Mouse (Mus musculus): ENCODE data around the gene Fbxl15. TPM values are rescaled to one million over a fixed set of nuclear protein-coding genes. Genes with fewer than 3 reads are reported as not detected.

Gene Fbxl15
- polyA plus RNA-seq, 1 experiment: not detected

- Histone ChIP-seq H3K27ac (ENCODE audit: insufficient read depth, low read depth, low read length) (peak overlapping the region; percentile 90), H3K4me1 (ENCODE audit: control insufficient read depth, insufficient read depth, low read length) (peaks cover 86% of the 10 kb centered on the region), H3K4me3 (ENCODE audit: insufficient read depth, low read depth, low read length) (no peak overlapping the region)
- no peak for TF ChIP-seq CTCF (IDR thresholded peaks at IDR 0.05; ENCODE audit: insufficient read depth, low read depth, low read length)
- TF ChIP-seq POLR2A (IDR thresholded peaks at IDR 0.05; ENCODE audit: insufficient read depth, low read depth, low read length): no peak
- WGBS: 77% methylated on average over 8 of the region's 8 CpGs
These were observed 7.8 kb upstream of the Fbxl15 start for GRCm38 (mm10) chr19:46320076-46320785.

GRCm38 (mm10) chr19:46321101-46321943, 6.7 kb upstream of the Fbxl15 start:
- 17% methylated on average over 6 of the region's 6 CpGs for WGBS
- H3K27ac ChIP-seq (ENCODE audit: insufficient read depth, low read depth, low read length): peak overlapping the region; percentile 90
- H3K4me1 ChIP-seq (ENCODE audit: control insufficient read depth, insufficient read depth, low read length): peaks cover 78% of the 10 kb centered on the region
- TF ChIP-seq CTCF (IDR thresholded peaks at IDR 0.05; ENCODE audit: insufficient read depth, low read depth, low read length) (no peak), POLR2A (IDR thresholded peaks at IDR 0.05; ENCODE audit: insufficient read depth, low read depth, low read length) (0 out of 2 replicates have a peak, but pooled peaks have one; percentile 20)
- no peak overlapping the region; the same call in 1 of the 2 replicates for H3K4me3 ChIP-seq (ENCODE audit: insufficient read depth, low read depth, low read length)

GRCm38 (mm10) chr19:46322144-46322995, 5.6 kb upstream of the Fbxl15 start:
- peaks cover 68% of the 10 kb centered on the region for H3K4me1 ChIP-seq (ENCODE audit: control insufficient read depth, insufficient read depth, low read length)
- 26% methylated on average over 11 of the region's 11 CpGs for WGBS
- peak overlapping the region; percentile 6; the same call in 1 of the 2 replicates for H3K4me3 ChIP-seq (ENCODE audit: insufficient read depth, low read depth, low read length)
- H3K27ac ChIP-seq (ENCODE audit: insufficient read depth, low read depth, low read length): peak overlapping the region; percentile 90
- TF ChIP-seq CTCF (IDR thresholded peaks at IDR 0.05; ENCODE audit: insufficient read depth, low read depth, low read length): no peak
- TF ChIP-seq POLR2A (IDR thresholded peaks at IDR 0.05; ENCODE audit: insufficient read depth, low read depth, low read length): no peak

GRCm38 (mm10) chr19:46322996-46323572, 4.9 kb upstream of the Fbxl15 start:
- no peak for TF ChIP-seq CTCF (IDR thresholded peaks at IDR 0.05; ENCODE audit: insufficient read depth, low read depth, low read length)
- peaks cover 68% of the 10 kb centered on the region for H3K4me1 ChIP-seq (ENCODE audit: control insufficient read depth, insufficient read depth, low read length)
- WGBS: 58% methylated on average over 13 of the region's 13 CpGs
- peak overlapping the region; percentile 79 for H3K27ac ChIP-seq (ENCODE audit: insufficient read depth, low read depth, low read length)
- no peak overlapping the region for H3K4me3 ChIP-seq (ENCODE audit: insufficient read depth, low read depth, low read length)

DNA sequence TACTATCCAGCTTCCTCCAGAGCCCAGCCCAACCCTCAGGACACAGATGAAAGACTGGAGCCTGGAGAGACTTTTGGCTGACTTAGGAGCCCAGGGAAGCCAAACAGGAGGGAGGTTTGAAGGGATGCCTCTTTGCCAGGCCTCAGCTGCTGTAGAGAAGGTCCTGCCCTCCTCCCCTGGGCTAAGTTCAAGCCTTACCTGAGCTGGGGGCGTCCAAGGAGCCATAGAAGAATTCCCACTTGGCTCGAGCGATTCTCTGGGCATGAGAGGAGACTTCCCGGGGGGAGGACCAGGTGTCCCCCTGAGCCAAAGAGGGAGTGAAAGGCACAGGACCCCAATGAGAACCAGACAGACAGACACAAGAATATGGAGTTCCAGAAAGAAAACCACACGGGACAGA, 4.3 kb upstream of the Fbxl15 start:
- peaks cover 64% of the 10 kb centered on the region for H3K4me1 ChIP-seq (ENCODE audit: control insufficient read depth, insufficient read depth, low read length)
- WGBS: 64% methylated on average over 5 of the region's 5 CpGs
- H3K4me3 ChIP-seq (ENCODE audit: insufficient read depth, low read depth, low read length): no peak overlapping the region
- no peak for TF ChIP-seq CTCF (IDR thresholded peaks at IDR 0.05; ENCODE audit: insufficient read depth, low read depth, low read length)
- no peak for TF ChIP-seq POLR2A (IDR thresholded peaks at IDR 0.05; ENCODE audit: insufficient read depth, low read depth, low read length)
- peak overlapping the region; percentile 79 for H3K27ac ChIP-seq (ENCODE audit: insufficient read depth, low read depth, low read length)

DNA sequence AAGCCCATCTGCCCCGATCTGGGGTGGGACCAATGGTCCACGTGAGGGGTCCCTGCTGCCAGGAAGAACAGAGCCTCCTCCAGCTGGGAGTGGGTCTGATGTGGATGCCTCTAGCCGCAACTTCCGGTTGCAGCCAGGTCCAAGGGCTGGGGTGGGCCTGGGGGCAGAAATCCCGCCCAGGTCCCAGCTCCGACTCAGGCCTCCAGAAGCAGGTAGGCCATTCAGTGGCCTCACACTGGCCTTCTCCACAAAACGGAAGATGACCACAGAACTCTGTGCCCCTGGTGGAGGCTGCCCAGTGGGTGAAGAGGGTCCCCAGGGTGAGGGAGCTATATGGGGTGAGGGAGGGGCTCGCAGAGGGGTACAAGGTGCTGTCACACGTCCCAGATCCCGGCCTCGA, 3.6 kb upstream of the Fbxl15 start:
- peak overlapping the region; percentile 79; the same call in 1 of the 2 replicates for H3K27ac ChIP-seq (ENCODE audit: insufficient read depth, low read depth, low read length)
- H3K4me3 ChIP-seq (ENCODE audit: insufficient read depth, low read depth, low read length): peak overlapping the region; percentile 23
- WGBS: 73% methylated on average over 11 of the region's 11 CpGs
- H3K4me1 ChIP-seq (ENCODE audit: control insufficient read depth, insufficient read depth, low read length): peaks cover 62% of the 10 kb centered on the region
- TF ChIP-seq CTCF (IDR thresholded peaks at IDR 0.05; ENCODE audit: insufficient read depth, low read depth, low read length): no peak

DNA sequence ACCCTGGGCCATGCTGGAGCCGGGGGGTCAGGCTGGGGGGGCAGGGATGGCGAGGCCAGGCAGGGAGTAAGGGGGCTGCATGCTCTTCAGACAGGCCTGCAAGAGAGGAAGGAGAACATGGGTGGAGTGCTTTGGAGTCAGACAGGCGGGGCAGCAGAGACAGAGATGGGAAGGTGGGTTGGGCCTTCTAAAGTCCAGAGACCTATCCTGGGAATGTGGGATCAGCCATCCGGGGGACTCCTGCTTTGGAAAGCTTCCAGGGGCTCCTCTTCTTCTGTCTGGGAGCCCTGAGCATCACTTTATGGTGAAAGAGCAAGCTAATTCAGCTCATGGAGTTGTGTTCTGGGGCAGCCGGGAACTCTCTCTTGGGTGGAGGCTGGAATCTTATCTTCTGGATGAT, 3.1 kb upstream of the Fbxl15 start:
- H3K4me1 ChIP-seq (ENCODE audit: control insufficient read depth, insufficient read depth, low read length): peaks cover 60% of the 10 kb centered on the region
- no peak for TF ChIP-seq POLR2A (IDR thresholded peaks at IDR 0.05; ENCODE audit: insufficient read depth, low read depth, low read length)
- no peak for TF ChIP-seq CTCF (IDR thresholded peaks at IDR 0.05; ENCODE audit: insufficient read depth, low read depth, low read length)
- peak overlapping the region; percentile 23 for H3K4me3 ChIP-seq (ENCODE audit: insufficient read depth, low read depth, low read length)

DNA sequence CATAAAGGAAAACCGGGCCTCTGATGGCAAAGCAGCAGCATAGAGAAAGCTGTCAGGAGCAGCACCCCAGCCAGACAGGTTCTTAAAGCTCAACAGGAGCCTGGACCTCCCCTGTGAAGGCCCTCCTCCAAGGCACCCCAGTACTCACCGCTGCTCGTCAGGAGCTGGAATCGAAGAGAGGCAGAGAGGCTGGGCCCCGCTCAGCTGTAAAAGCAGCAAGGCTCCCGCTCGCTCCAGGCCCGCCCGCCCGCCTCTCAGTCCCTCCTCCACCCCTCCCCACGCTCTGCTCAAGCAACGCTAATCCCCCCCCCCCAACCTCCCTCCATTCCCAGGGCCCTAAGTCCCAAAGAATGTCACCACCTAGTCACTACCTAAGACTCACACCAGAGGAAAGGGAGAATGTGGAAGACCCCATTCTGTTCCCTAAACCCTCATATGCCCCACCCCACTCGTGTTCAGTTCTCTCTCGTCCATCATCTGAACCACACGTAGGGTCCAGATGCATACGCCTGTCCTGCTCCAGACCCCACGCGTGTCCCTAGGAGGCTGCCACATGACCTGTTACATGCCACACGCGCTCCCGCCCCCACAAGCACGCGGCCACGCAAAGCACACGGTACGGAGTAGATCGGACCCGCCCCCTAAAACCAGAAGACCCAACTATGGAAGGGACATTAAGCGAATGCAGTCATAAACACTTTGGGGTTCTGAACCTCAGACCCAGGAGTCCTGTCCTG, 1.8 kb upstream of the Fbxl15 start:
- Histone ChIP-seq H3K27ac (ENCODE audit: insufficient read depth, low read depth, low read length) (peak overlapping the region; percentile 94), H3K4me3 (ENCODE audit: insufficient read depth, low read depth, low read length) (peak overlapping the region; percentile 81), H3K4me1 (ENCODE audit: control insufficient read depth, insufficient read depth, low read length) (peaks cover 50% of the 10 kb centered on the region)
- no peak for TF ChIP-seq CTCF (IDR thresholded peaks at IDR 0.05; ENCODE audit: insufficient read depth, low read depth, low read length)
- no peak for TF ChIP-seq POLR2A (IDR thresholded peaks at IDR 0.05; ENCODE audit: insufficient read depth, low read depth, low read length)
- 2% methylated on average over 27 of the region's 29 CpGs for WGBS

More for the DNA sequence above, 3.1 kb upstream of the Fbxl15 start:
- H3K27ac ChIP-seq (ENCODE audit: insufficient read depth, low read depth, low read length): peak overlapping the region; percentile 79; the same call in 1 of the 2 replicates
- 48% methylated on average over 5 of the region's 5 CpGs for WGBS

All from olfactory bulb, adult 2 months (tissue).